ENCODE assay signal across 7 mouse cellular contexts in genomic region chr5:107961438-107962251, GRCm38 (mm10). TPM values are rescaled to one million over a fixed set of nuclear protein-coding genes. Genes with fewer than 3 reads are reported as not detected.
DNase-seq lines count a peak whose midpoint lies in the region; ATAC-seq and TF ChIP-seq lines count a peak whose summit lies in the region.

No protein-coding gene starts in this region.

- H3K27me3 ChIP-seq in lung, postnatal 0 days (replicated peaks; ENCODE audit: insufficient read depth, low read length): no peaks in the 10 kb centered on the region
- H3K27me3 ChIP-seq in stomach, postnatal 0 days (ENCODE audit: control insufficient read depth, insufficient read depth, low read length): no peaks in the 10 kb centered on the region

- 29% methylated on average over 16 of the region's 16 CpGs for WGBS in lung, postnatal 0 days
- WGBS in stomach, postnatal 0 days: 36% methylated on average over 16 of the region's 16 CpGs

- peak overlapping the region; percentile 26; the same call in 1 of the 2 replicates for H3K4me3 ChIP-seq in lung, postnatal 0 days (ENCODE audit: low read depth, low read length)
- no peak overlapping the region for H3K4me3 ChIP-seq in stomach, postnatal 0 days (ENCODE audit: low read depth, low read length)

- no peak for TF ChIP-seq CTCF in lung, postnatal 0 days (IDR thresholded peaks at IDR 0.05)
- TF ChIP-seq CTCF in stomach, postnatal 0 days (IDR thresholded peaks at IDR 0.05; ENCODE audit: low read depth): no peak

- H3K27ac ChIP-seq in lung, postnatal 0 days (ENCODE audit: low read length): peak overlapping the region; percentile 43; the same call in 1 of the 2 replicates
- no peak overlapping the region for H3K27ac ChIP-seq in stomach, postnatal 0 days (replicated peaks)

- ATAC-seq in lung, postnatal 0 days: peak; percentile 68
- no peak for ATAC-seq in stomach, postnatal 0 days (ENCODE audit: low FRiP score, low TSS enrichment)

- H3K4me1 ChIP-seq in lung, postnatal 0 days (ENCODE audit: insufficient read depth, low read depth, low read length): peaks cover 10% of the 10 kb centered on the region; the same call in 1 of the 2 replicates
- H3K4me1 ChIP-seq in stomach, postnatal 0 days (replicated peaks; ENCODE audit: control insufficient read depth, insufficient read depth): no peaks in the 10 kb centered on the region; the same call in none of the 2 replicates

- H3K9me3 ChIP-seq in lung, postnatal 0 days (ENCODE audit: low read length): no peaks in the 10 kb centered on the region
- H3K9me3 ChIP-seq in stomach, postnatal 0 days (ENCODE audit: control insufficient read depth, low read length): no peaks in the 10 kb centered on the region

- DNase-seq in right cerebral cortex, adult 18-20 months: peak; percentile 31
- no peak for DNase-seq in right cerebral cortex, postnatal 14 days
- peak; percentile 42 for DNase-seq in cerebellum, adult 11 months
- peak; percentile 36 for DNase-seq in gastrocnemius, postnatal 14 days
- peak; percentile 32 to 52 for DNase-seq in kidney, postnatal 36 days
- peak; percentile 57 for DNase-seq in lung, postnatal 0 days (ENCODE audit: low spot score)
- DNase-seq in stomach, postnatal 0 days (ENCODE audit: low spot score): peak; percentile 26

- 0 out of 2 replicates have a peak overlapping the region, but pooled peaks have one; percentile 16 for H3K9ac ChIP-seq in lung, postnatal 0 days (replicated peaks; ENCODE audit: low read depth)
- H3K9ac ChIP-seq in stomach, postnatal 0 days (ENCODE audit: low read length): no peak overlapping the region

- H3K4me2 ChIP-seq in lung, postnatal 0 days (replicated peaks; ENCODE audit: low read depth, low read length): peak overlapping the region; percentile 43
- H3K4me2 ChIP-seq in stomach, postnatal 0 days (replicated peaks; ENCODE audit: low read depth): peak overlapping the region; percentile 40; the same call in 1 of the 2 replicates

- intact Hi-C loops in gastrocnemius, postnatal 14 days (cut with DNase I; ENCODE audit: low total_unique reads): no loop called here

- no peaks in the 10 kb centered on the region for H3K36me3 ChIP-seq in lung, postnatal 0 days (ENCODE audit: insufficient read depth, low read length)
- H3K36me3 ChIP-seq in stomach, postnatal 0 days (ENCODE audit: control insufficient read depth, insufficient read depth, low read length): no peaks in the 10 kb centered on the region

- TF ChIP-seq EP300 in lung, postnatal 0 days (IDR thresholded peaks at IDR 0.05): no peak
- no peak for TF ChIP-seq EP300 in stomach, postnatal 0 days (optimal IDR thresholded peaks at IDR 0.05)

RNA-seq across cellular contexts. Expression of gene Fam69a, which starts 25.2 kb away (rescaled TPM):
- total RNA-seq in gastrocnemius, postnatal 14 days (2021): 10 to 100 TPM; 30.2 to 36.7 TPM
- polyA plus RNA-seq in lung, postnatal 0 days (2015; fragmentation: Nextera tagmentation; extraction: Ambion mirVana): 29.4 and 33.9 TPM in 2 replicates
- polyA plus RNA-seq in stomach, postnatal 0 days (2015; fragmentation: Nextera tagmentation; extraction: Ambion mirVana): 15.5 and 16.3 TPM in 2 replicates
